Mouse (Mus musculus): Measurements from ENCODE around the gene Gpbp1. TPM values are rescaled to one million over a fixed set of nuclear protein-coding genes. Genes with fewer than 3 reads are reported as not detected.
A peak's percentile ranks its signal among the peaks of the same experiment; 100 is the strongest.

Gene Gpbp1
- 107 and 122 TPM in 2 replicates for polyA plus RNA-seq (2015; fragmentation: Nextera tagmentation; extraction: Ambion mirVana)

GRCm38 (mm10) chr13:111489802-111490723 lies at the start of gene Gpbp1:
Gpbp1 (minus strand) TSS chr13:111490111.
- peak within 1 kb of the TSS; percentile 59 for H3K4me3 ChIP-seq (replicated peaks; ENCODE audit: low read length)
- peaks cover 14% of the 10 kb centered on the region for H3K4me1 ChIP-seq (replicated peaks; ENCODE audit: control insufficient read depth, insufficient read depth, low read length)
- peak within 1 kb of the TSS; percentile 74 for H3K9ac ChIP-seq (replicated peaks; ENCODE audit: low read depth, low read length)
- 0 out of 2 replicates have a peak, but pooled peaks cover 2% of the 10 kb centered on the region for H3K36me3 ChIP-seq (ENCODE audit: control insufficient read depth, insufficient read depth)
- H3K9me3 ChIP-seq (ENCODE audit: control insufficient read depth, low read length), result no peaks in the 10 kb centered on the region
- H3K4me2 ChIP-seq (ENCODE audit: low read length), result peak within 1 kb of the TSS; percentile 84
- under 1% methylated on average over 102 of the region's 109 CpGs for WGBS
- peak within 1 kb of the TSS; percentile 93 for H3K27ac ChIP-seq (ENCODE audit: low read length)
- peaks cover 26% of the 10 kb centered on the region for H3K27me3 ChIP-seq (replicated peaks; ENCODE audit: control insufficient read depth, insufficient read depth, low read length)
- ATAC-seq, result peak; percentile 93

- ATAC-seq, result no peak
- H3K27ac ChIP-seq (ENCODE audit: low read length), result no peak overlapping the region
- H3K9ac ChIP-seq (replicated peaks; ENCODE audit: low read depth, low read length), result no peak overlapping the region
- H3K36me3 ChIP-seq (ENCODE audit: control insufficient read depth, insufficient read depth), result no peaks in the 10 kb centered on the region
- no peak overlapping the region for H3K4me2 ChIP-seq (ENCODE audit: low read length)
- H3K4me1 ChIP-seq (replicated peaks; ENCODE audit: control insufficient read depth, insufficient read depth, low read length), result no peaks in the 10 kb centered on the region
- no peak overlapping the region for H3K4me3 ChIP-seq (replicated peaks; ENCODE audit: low read length)
- no peaks in the 10 kb centered on the region for H3K27me3 ChIP-seq (replicated peaks; ENCODE audit: control insufficient read depth, insufficient read depth, low read length)
- 85% methylated on average over 9 of the region's 9 CpGs for WGBS
- H3K9me3 ChIP-seq (ENCODE audit: control insufficient read depth, low read length), result no peaks in the 10 kb centered on the region
Observed at GRCm38 (mm10) chr13:111537718-111538117, 47.8 kb upstream of the Gpbp1 start.

GRCm38 (mm10) chr13:111536207-111536887 lies 46.4 kb upstream of the Gpbp1 start:
- Histone ChIP-seq H3K9me3 (ENCODE audit: control insufficient read depth, low read length) (no peaks in the 10 kb centered on the region), H3K9ac (replicated peaks; ENCODE audit: low read depth, low read length) (no peak overlapping the region), H3K4me3 (replicated peaks; ENCODE audit: low read length) (no peak overlapping the region), H3K27ac (ENCODE audit: low read length) (no peak overlapping the region), H3K27me3 (replicated peaks; ENCODE audit: control insufficient read depth, insufficient read depth, low read length) (no peaks in the 10 kb centered on the region), H3K36me3 (ENCODE audit: control insufficient read depth, insufficient read depth) (no peaks in the 10 kb centered on the region), H3K4me2 (ENCODE audit: low read length) (no peak overlapping the region), H3K4me1 (replicated peaks; ENCODE audit: control insufficient read depth, insufficient read depth, low read length) (no peaks in the 10 kb centered on the region)
- ATAC-seq, result no peak
- WGBS, result 83% methylated on average over 6 of the region's 6 CpGs

GRCm38 (mm10) chr13:111534131-111534530 lies 44.2 kb upstream of the Gpbp1 start:
- Histone ChIP-seq H3K9me3 (ENCODE audit: control insufficient read depth, low read length) (no peaks in the 10 kb centered on the region), H3K4me2 (ENCODE audit: low read length) (no peak overlapping the region), H3K27ac (ENCODE audit: low read length) (no peak overlapping the region), H3K4me1 (replicated peaks; ENCODE audit: control insufficient read depth, insufficient read depth, low read length) (no peaks in the 10 kb centered on the region), H3K9ac (replicated peaks; ENCODE audit: low read depth, low read length) (no peak overlapping the region), H3K36me3 (ENCODE audit: control insufficient read depth, insufficient read depth) (no peaks in the 10 kb centered on the region), H3K27me3 (replicated peaks; ENCODE audit: control insufficient read depth, insufficient read depth, low read length) (no peaks in the 10 kb centered on the region), H3K4me3 (replicated peaks; ENCODE audit: low read length) (no peak overlapping the region)
- WGBS, result 67% methylated on average over 6 of the region's 6 CpGs
- no peak for ATAC-seq

- 92% methylated on average over 16 of the region's 16 CpGs for WGBS
Observed at GRCm38 (mm10) chr13:111532178-111532948, 42.5 kb upstream of the Gpbp1 start.

GRCm38 (mm10) chr13:111531701-111532100 lies 41.8 kb upstream of the Gpbp1 start:
- ATAC-seq, result no peak
- Histone ChIP-seq H3K9me3 (ENCODE audit: control insufficient read depth, low read length) (no peaks in the 10 kb centered on the region), H3K36me3 (ENCODE audit: control insufficient read depth, insufficient read depth) (no peaks in the 10 kb centered on the region), H3K4me2 (ENCODE audit: low read length) (no peak overlapping the region), H3K4me1 (replicated peaks; ENCODE audit: control insufficient read depth, insufficient read depth, low read length) (no peaks in the 10 kb centered on the region), H3K27ac (ENCODE audit: low read length) (no peak overlapping the region), H3K27me3 (replicated peaks; ENCODE audit: control insufficient read depth, insufficient read depth, low read length) (no peaks in the 10 kb centered on the region), H3K9ac (replicated peaks; ENCODE audit: low read depth, low read length) (no peak overlapping the region), H3K4me3 (replicated peaks; ENCODE audit: low read length) (no peak overlapping the region)
- WGBS, result 91% methylated on average over 1 of the region's 1 CpGs

More at GRCm38 (mm10) chr13:111532178-111532948, 42.5 kb upstream of the Gpbp1 start:
- Histone ChIP-seq H3K4me2 (ENCODE audit: low read length) (no peak overlapping the region), H3K27ac (ENCODE audit: low read length) (no peak overlapping the region), H3K9me3 (ENCODE audit: control insufficient read depth, low read length) (no peaks in the 10 kb centered on the region), H3K9ac (replicated peaks; ENCODE audit: low read depth, low read length) (no peak overlapping the region), H3K27me3 (replicated peaks; ENCODE audit: control insufficient read depth, insufficient read depth, low read length) (no peaks in the 10 kb centered on the region), H3K4me1 (replicated peaks; ENCODE audit: control insufficient read depth, insufficient read depth, low read length) (no peaks in the 10 kb centered on the region), H3K36me3 (ENCODE audit: control insufficient read depth, insufficient read depth) (no peaks in the 10 kb centered on the region), H3K4me3 (replicated peaks; ENCODE audit: low read length) (no peak overlapping the region)
- ATAC-seq, result no peak

GRCm38 (mm10) chr13:111524277-111524676 lies 34.4 kb upstream of the Gpbp1 start:
- no peak overlapping the region for H3K27ac ChIP-seq (ENCODE audit: low read length)
- H3K4me1 ChIP-seq (replicated peaks; ENCODE audit: control insufficient read depth, insufficient read depth, low read length), result no peaks in the 10 kb centered on the region
- no peaks in the 10 kb centered on the region for H3K36me3 ChIP-seq (ENCODE audit: control insufficient read depth, insufficient read depth)
- no peak overlapping the region for H3K4me3 ChIP-seq (replicated peaks; ENCODE audit: low read length)
- 97% methylated on average over 2 of the region's 2 CpGs for WGBS
- no peak overlapping the region for H3K4me2 ChIP-seq (ENCODE audit: low read length)
- no peak for ATAC-seq
- H3K9me3 ChIP-seq (ENCODE audit: control insufficient read depth, low read length), result no peaks in the 10 kb centered on the region
- H3K9ac ChIP-seq (replicated peaks; ENCODE audit: low read depth, low read length), result no peak overlapping the region
- H3K27me3 ChIP-seq (replicated peaks; ENCODE audit: control insufficient read depth, insufficient read depth, low read length), result no peaks in the 10 kb centered on the region

- no peaks in the 10 kb centered on the region for H3K27me3 ChIP-seq (replicated peaks; ENCODE audit: control insufficient read depth, insufficient read depth, low read length)
- no peaks in the 10 kb centered on the region for H3K36me3 ChIP-seq (ENCODE audit: control insufficient read depth, insufficient read depth)
- H3K27ac ChIP-seq (ENCODE audit: low read length), result no peak overlapping the region
- no peaks in the 10 kb centered on the region for H3K9me3 ChIP-seq (ENCODE audit: control insufficient read depth, low read length)
- 88% methylated on average over 9 of the region's 9 CpGs for WGBS
- no peak overlapping the region for H3K9ac ChIP-seq (replicated peaks; ENCODE audit: low read depth, low read length)
- no peak overlapping the region for H3K4me3 ChIP-seq (replicated peaks; ENCODE audit: low read length)
- no peaks in the 10 kb centered on the region for H3K4me1 ChIP-seq (replicated peaks; ENCODE audit: control insufficient read depth, insufficient read depth, low read length)
- no peak overlapping the region for H3K4me2 ChIP-seq (ENCODE audit: low read length)
- no peak for ATAC-seq
Observed at GRCm38 (mm10) chr13:111522336-111522735, 32.4 kb upstream of the Gpbp1 start.

GRCm38 (mm10) chr13:111520456-111520855 lies 30.5 kb upstream of the Gpbp1 start:
- H3K4me1 ChIP-seq (replicated peaks; ENCODE audit: control insufficient read depth, insufficient read depth, low read length), result no peaks in the 10 kb centered on the region
- 72% methylated on average over 4 of the region's 4 CpGs for WGBS
- H3K4me3 ChIP-seq (replicated peaks; ENCODE audit: low read length), result no peak overlapping the region
- no peaks in the 10 kb centered on the region for H3K36me3 ChIP-seq (ENCODE audit: control insufficient read depth, insufficient read depth)
- H3K4me2 ChIP-seq (ENCODE audit: low read length), result no peak overlapping the region
- no peak for ATAC-seq
- H3K27ac ChIP-seq (ENCODE audit: low read length), result no peak overlapping the region
- no peaks in the 10 kb centered on the region for H3K9me3 ChIP-seq (ENCODE audit: control insufficient read depth, low read length)
- H3K27me3 ChIP-seq (replicated peaks; ENCODE audit: control insufficient read depth, insufficient read depth, low read length), result no peaks in the 10 kb centered on the region
- no peak overlapping the region for H3K9ac ChIP-seq (replicated peaks; ENCODE audit: low read depth, low read length)
